Mouse (Mus musculus) adrenal gland, postnatal 25 days (tissue): ENCODE measurements around the gene Tmc5. TPM values are rescaled to one million over a fixed set of nuclear protein-coding genes. Genes with fewer than 3 reads are reported as not detected.

Experiments
- DNase-seq: peaks from one replicate; pipeline ENCODE4 v3.0.0; 2021; ENCODE audit warnings: mixed read lengths
- total RNA-seq: library from RNA; stranded (reverse); gene quantifications from 2 replicates; pipeline ENCODE4 v1.2.3, GENCODE M21; 2021

The Tmc5 gene
- total RNA-seq, 1 experiment from 2014 or later, result 0.33 TPM

GRCm38 (mm10) chr7:118697168-118697567 is 100.1 kb downstream of the Tmc5 start:
- peak; percentile 25 for DNase-seq

- DNase-seq, result no peak
These were observed 101.8 kb downstream of the Tmc5 start for GRCm38 (mm10) chr7:118698882-118699281.

GRCm38 (mm10) chr7:118703144-118703561 is 106.1 kb downstream of the Tmc5 start:
- DNase-seq, result no peak

- DNase-seq, result no peak
These were observed 107.1 kb downstream of the Tmc5 start for GRCm38 (mm10) chr7:118704001-118704850.

GRCm38 (mm10) chr7:118705101-118705961 is 108.2 kb downstream of the Tmc5 start, which contains the start of gene Gde1:
Gde1 (minus strand) TSS chr7:118705778.
- peak; percentile 92 for DNase-seq

GRCm38 (mm10) chr7:118706051-118706450 is 109.0 kb downstream of the Tmc5 start:
- DNase-seq, result no peak

- DNase-seq, result no peak
These were observed 109.4 kb downstream of the Tmc5 start for GRCm38 (mm10) chr7:118706488-118706887.

- DNase-seq, result no peak
These were observed 110.1 kb downstream of the Tmc5 start for GRCm38 (mm10) chr7:118707216-118707615.

GRCm38 (mm10) chr7:118708002-118708401 is 110.9 kb downstream of the Tmc5 start:
- no peak for DNase-seq

- DNase-seq, result no peak
These were observed 113.7 kb downstream of the Tmc5 start for GRCm38 (mm10) chr7:118710776-118711175.

GRCm38 (mm10) chr7:118712228-118713173 is 115.4 kb downstream of the Tmc5 start, which contains the start of gene Ccp110:
Ccp110 (plus strand) TSS chr7:118712552.
- peak; percentile 88 for DNase-seq

GRCm38 (mm10) chr7:118714873-118715272 is 117.8 kb downstream of the Tmc5 start:
- no peak for DNase-seq

- DNase-seq, result no peak
These were observed 121.0 kb downstream of the Tmc5 start for GRCm38 (mm10) chr7:118718066-118718465.

GRCm38 (mm10) chr7:118723927-118724326 is 126.8 kb downstream of the Tmc5 start:
- DNase-seq, result no peak

Other genes with a start within 250 kb of the Tmc5 start
- 5.6 and 9.7 TPM in 2 replicates for gene Syt17, start 149.1 kb upstream of the Tmc5 start, total RNA-seq
- gene Itpripl2, start 105.3 kb upstream of the Tmc5 start, total RNA-seq, result 11.7 and 15.7 TPM in 2 replicates
- 36.9 and 40.3 TPM in 2 replicates for gene Coq7, start 63.9 kb upstream of the Tmc5 start, total RNA-seq
- 0.52 TPM in 1 of 2 replicates, not detected in the other for gene Tmc7, start 12.6 kb upstream of the Tmc5 start, total RNA-seq
- gene Gde1, start 108.5 kb downstream of the Tmc5 start, total RNA-seq, result 99.1 and 107 TPM in 2 replicates
- 9.4 and 10.4 TPM in 2 replicates for gene Ccp110, start 115.3 kb downstream of the Tmc5 start, total RNA-seq
- gene Vps35l, start 142.9 kb downstream of the Tmc5 start, total RNA-seq, result 62.8 and 76.6 TPM in 2 replicates